Mouse (Mus musculus): ENCODE measurements around the gene Gli3. TPM values are rescaled to one million over a fixed set of nuclear protein-coding genes. Genes with fewer than 3 reads are reported as not detected.

The Gli3 gene
- total and polyA plus RNA-seq, 3 experiments: 1.3 to 1.9 (median 1.8) TPM

DNA sequence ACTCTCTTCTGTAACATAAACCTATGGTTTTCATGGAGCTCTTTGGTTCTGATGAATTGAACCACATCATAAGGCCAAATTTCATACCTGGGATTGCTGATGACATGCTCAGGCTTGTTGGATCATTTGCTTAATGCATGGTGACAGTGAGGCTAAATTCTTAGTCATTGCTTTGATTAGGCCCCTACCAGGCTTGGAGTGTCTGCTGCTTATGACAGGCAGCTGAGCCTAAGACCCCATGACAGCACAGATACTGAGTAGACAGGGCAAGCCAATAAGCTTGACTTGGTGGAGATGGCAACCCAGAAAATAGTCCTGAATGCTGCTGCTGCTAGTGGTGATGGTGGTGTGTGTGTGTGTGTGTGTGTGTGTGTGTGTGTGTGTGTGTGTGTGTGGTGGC, 47.9 kb downstream of the Gli3 start:
- DNase-seq: no peak
- no peaks in the 10 kb centered on the region for H3K36me3 ChIP-seq (ENCODE audit: control insufficient read depth, insufficient read depth, low read length)
- no peak overlapping the region for H3K4me3 ChIP-seq
- no peaks in the 10 kb centered on the region for H3K27me3 ChIP-seq (ENCODE audit: control insufficient read depth, insufficient read depth, low read length)
- TF ChIP-seq EP300 (IDR thresholded peaks at IDR 0.05; ENCODE audit: insufficient read depth, low read depth, low read length) (no peak), CTCF (IDR thresholded peaks at IDR 0.05) (no peak), POLR2A (IDR thresholded peaks at IDR 0.05; ENCODE audit: insufficient read depth, low read depth, low read length) (no peak)
- intact Hi-C loops (cut with DNase I): no loop called here
- H3K79me2 ChIP-seq (replicated peaks; ENCODE audit: control insufficient read depth, insufficient read depth, low read length): no peaks in the 10 kb centered on the region
- H3K27ac ChIP-seq: no peak overlapping the region
- no peak overlapping the region for H3K9ac ChIP-seq (ENCODE audit: low read depth, low read length)
- H3K4me1 ChIP-seq (ENCODE audit: control insufficient read depth, insufficient read depth, low read length): no peaks in the 10 kb centered on the region

DNA sequence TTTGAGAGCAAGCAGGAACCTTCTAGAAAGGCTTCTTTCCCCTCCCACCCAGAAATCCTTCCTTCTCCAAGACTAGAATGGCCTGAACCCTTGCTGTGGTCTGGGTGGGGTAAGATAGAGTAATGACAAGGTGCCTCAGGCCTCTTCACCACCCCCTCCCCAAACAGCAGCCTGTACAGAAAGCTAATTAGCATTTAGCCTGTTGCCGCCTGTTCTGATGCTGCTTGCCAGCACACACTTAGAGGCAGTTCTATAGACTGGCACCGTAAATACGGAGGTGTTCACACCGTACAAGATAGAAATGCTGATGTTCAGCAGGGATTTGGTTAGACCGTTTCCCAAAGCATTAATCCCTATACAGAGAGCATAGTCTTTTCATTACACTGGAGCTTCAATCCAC, 50.1 kb downstream of the Gli3 start:
- no peak for TF ChIP-seq POLR2A (IDR thresholded peaks at IDR 0.05; ENCODE audit: insufficient read depth, low read depth, low read length)
- TF ChIP-seq CTCF (IDR thresholded peaks at IDR 0.05): no peak
- TF ChIP-seq EP300 (IDR thresholded peaks at IDR 0.05; ENCODE audit: insufficient read depth, low read depth, low read length): no peak
- Histone ChIP-seq H3K27me3 (ENCODE audit: control insufficient read depth, insufficient read depth, low read length) (no peaks in the 10 kb centered on the region), H3K9ac (ENCODE audit: low read depth, low read length) (no peak overlapping the region), H3K4me1 (ENCODE audit: control insufficient read depth, insufficient read depth, low read length) (no peaks in the 10 kb centered on the region), H3K79me2 (replicated peaks; ENCODE audit: control insufficient read depth, insufficient read depth, low read length) (no peaks in the 10 kb centered on the region), H3K4me3 (no peak overlapping the region), H3K27ac (no peak overlapping the region), H3K36me3 (ENCODE audit: control insufficient read depth, insufficient read depth, low read length) (no peaks in the 10 kb centered on the region)
- no peak for DNase-seq
- 89% methylated on average over 5 of the region's 5 CpGs for WGBS
- intact Hi-C loops (cut with DNase I): no loop called here

DNA sequence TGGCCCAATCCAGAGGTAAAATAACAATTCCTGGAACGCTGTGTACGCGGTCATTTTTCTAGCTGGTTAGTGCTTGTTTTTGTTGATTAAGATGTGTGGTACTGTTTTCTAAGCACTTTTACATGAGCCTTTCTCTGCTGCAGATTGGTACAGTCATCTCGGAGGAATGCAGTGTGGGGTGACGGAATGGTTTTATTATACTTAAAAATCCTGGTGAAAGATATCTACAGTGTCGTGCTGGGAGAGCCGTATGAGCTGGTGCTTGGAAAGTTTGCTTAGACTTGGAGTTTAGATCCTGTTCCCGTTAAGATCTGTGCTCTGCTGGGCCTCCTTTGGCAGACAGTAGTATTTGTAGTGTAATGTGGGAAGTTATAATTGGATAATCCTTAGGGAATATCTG, 51.0 kb downstream of the Gli3 start:
- H3K27ac ChIP-seq: no peak overlapping the region
- DNase-seq: no peak
- 69% methylated on average over 8 of the region's 8 CpGs for WGBS
- intact Hi-C loops (cut with DNase I): no loop called here
- H3K4me1 ChIP-seq (ENCODE audit: control insufficient read depth, insufficient read depth, low read length): no peaks in the 10 kb centered on the region
- H3K4me3 ChIP-seq: no peak overlapping the region
- H3K36me3 ChIP-seq (ENCODE audit: control insufficient read depth, insufficient read depth, low read length): no peaks in the 10 kb centered on the region
- no peaks in the 10 kb centered on the region for H3K27me3 ChIP-seq (ENCODE audit: control insufficient read depth, insufficient read depth, low read length)
- H3K9ac ChIP-seq (ENCODE audit: low read depth, low read length): no peak overlapping the region
- no peak for TF ChIP-seq EP300 (IDR thresholded peaks at IDR 0.05; ENCODE audit: insufficient read depth, low read depth, low read length)
- H3K79me2 ChIP-seq (replicated peaks; ENCODE audit: control insufficient read depth, insufficient read depth, low read length): no peaks in the 10 kb centered on the region

DNA sequence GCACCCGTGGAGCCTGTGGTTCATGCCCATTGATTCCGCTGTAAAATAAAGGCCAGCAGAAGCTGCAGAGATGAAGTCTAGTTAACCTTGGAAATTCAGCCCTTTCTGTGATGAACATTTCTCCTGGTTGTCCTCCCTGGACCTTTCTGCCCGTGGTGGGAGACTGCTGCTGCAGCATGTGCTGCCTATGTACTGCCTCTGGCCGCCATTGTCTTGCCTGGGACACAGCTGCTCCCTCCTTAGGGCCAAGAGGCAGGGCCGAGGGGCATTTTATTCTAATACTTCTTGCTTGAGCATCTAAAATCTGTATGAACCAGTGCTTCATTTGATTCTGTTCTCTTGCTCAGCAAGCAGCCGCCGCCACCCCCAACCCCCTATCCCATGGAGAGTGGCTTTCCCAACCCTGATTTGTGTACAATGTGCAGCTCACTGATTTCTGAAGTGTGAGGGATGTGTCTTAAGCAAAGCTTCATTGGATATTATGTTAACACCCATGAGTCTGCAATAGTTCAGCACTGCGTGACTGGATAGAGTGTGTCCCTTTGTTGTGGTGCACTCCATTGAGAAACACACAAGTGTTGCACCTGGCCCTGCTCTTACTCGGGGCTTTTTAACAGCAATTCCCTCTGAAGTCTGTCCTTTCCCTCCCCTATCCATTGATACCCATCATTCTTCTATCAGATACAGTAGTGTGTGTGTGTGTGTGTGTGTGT, 54.2 kb downstream of the Gli3 start:
- TF ChIP-seq EP300 (IDR thresholded peaks at IDR 0.05; ENCODE audit: insufficient read depth, low read depth, low read length) (no peak), CTCF (IDR thresholded peaks at IDR 0.05) (no peak), POLR2A (IDR thresholded peaks at IDR 0.05; ENCODE audit: insufficient read depth, low read depth, low read length) (no peak)
- no peak overlapping the region for H3K27ac ChIP-seq
- intact Hi-C loops (cut with DNase I): no loop called here
- DNase-seq: no peak
- WGBS: 89% methylated on average over 9 of the region's 9 CpGs
- no peaks in the 10 kb centered on the region for H3K79me2 ChIP-seq (replicated peaks; ENCODE audit: control insufficient read depth, insufficient read depth, low read length)
- H3K36me3 ChIP-seq (ENCODE audit: control insufficient read depth, insufficient read depth, low read length): no peaks in the 10 kb centered on the region
- H3K27me3 ChIP-seq (ENCODE audit: control insufficient read depth, insufficient read depth, low read length): no peaks in the 10 kb centered on the region
- no peak overlapping the region for H3K4me3 ChIP-seq
- H3K9ac ChIP-seq (ENCODE audit: low read depth, low read length): no peak overlapping the region
- H3K4me1 ChIP-seq (ENCODE audit: control insufficient read depth, insufficient read depth, low read length): no peaks in the 10 kb centered on the region

DNA sequence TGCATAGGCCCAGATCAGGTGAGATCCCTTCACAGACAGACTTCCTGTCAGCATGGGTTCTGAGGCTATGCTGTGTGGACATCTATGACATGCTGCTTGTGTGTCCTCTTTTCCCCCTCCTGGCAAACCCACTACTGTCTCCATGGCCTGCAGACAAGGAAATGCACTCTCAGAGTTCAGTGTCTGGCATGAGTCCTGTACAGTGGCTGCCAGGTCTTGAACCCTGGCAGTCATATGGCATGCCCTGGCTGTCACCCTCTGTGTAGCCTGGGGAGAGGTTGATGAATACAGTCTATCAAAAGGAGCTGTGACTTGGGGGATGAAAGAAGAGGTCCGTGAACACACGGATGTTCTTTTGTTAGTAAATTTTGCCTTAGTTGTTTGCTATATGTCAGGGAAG, 57.3 kb downstream of the Gli3 start:
- no peaks in the 10 kb centered on the region for H3K79me2 ChIP-seq (replicated peaks; ENCODE audit: control insufficient read depth, insufficient read depth, low read length)
- H3K36me3 ChIP-seq (ENCODE audit: control insufficient read depth, insufficient read depth, low read length): no peaks in the 10 kb centered on the region
- H3K27me3 ChIP-seq (ENCODE audit: control insufficient read depth, insufficient read depth, low read length): no peaks in the 10 kb centered on the region
- no peak for DNase-seq
- H3K27ac ChIP-seq: no peak overlapping the region
- intact Hi-C loops (cut with DNase I): loop anchor here (10.0 kb wide), 1 partner anchor 234 kb away; no protein-coding TSS in a partner anchor
- no peak for TF ChIP-seq EP300 (IDR thresholded peaks at IDR 0.05; ENCODE audit: insufficient read depth, low read depth, low read length)
- TF ChIP-seq CTCF (IDR thresholded peaks at IDR 0.05): no peak
- TF ChIP-seq POLR2A (IDR thresholded peaks at IDR 0.05; ENCODE audit: insufficient read depth, low read depth, low read length): no peak
- H3K4me1 ChIP-seq (ENCODE audit: control insufficient read depth, insufficient read depth, low read length): no peaks in the 10 kb centered on the region
- WGBS: 78% methylated on average over 2 of the region's 2 CpGs
- no peak overlapping the region for H3K4me3 ChIP-seq
- no peak overlapping the region for H3K9ac ChIP-seq (ENCODE audit: low read depth, low read length)

DNA sequence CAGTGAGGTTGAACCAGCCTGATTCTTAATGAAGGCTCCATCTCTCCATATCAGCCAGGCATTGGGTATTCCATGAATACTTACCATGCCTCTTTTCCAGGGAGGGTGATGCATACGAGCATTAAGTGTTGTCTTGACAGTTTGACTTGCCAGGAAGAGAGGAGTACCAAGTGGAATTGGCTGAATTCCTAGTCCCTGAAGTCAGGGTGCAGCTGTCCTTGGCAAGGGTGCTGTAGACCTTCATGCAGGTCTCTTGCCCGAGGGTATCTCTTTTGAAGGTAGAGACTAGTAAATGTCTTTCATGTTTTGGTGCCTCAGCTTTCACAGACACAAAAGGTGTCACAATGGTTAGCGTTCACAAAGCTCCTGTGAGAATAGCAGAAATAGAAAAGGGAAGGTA, 59.1 kb downstream of the Gli3 start:
- Histone ChIP-seq H3K27ac (no peak overlapping the region), H3K4me1 (ENCODE audit: control insufficient read depth, insufficient read depth, low read length) (no peaks in the 10 kb centered on the region), H3K36me3 (ENCODE audit: control insufficient read depth, insufficient read depth, low read length) (no peaks in the 10 kb centered on the region), H3K27me3 (ENCODE audit: control insufficient read depth, insufficient read depth, low read length) (no peaks in the 10 kb centered on the region), H3K4me3 (no peak overlapping the region), H3K79me2 (replicated peaks; ENCODE audit: control insufficient read depth, insufficient read depth, low read length) (no peaks in the 10 kb centered on the region), H3K9ac (ENCODE audit: low read depth, low read length) (no peak overlapping the region)
- TF ChIP-seq POLR2A (IDR thresholded peaks at IDR 0.05; ENCODE audit: insufficient read depth, low read depth, low read length) (no peak), CTCF (IDR thresholded peaks at IDR 0.05) (no peak), EP300 (IDR thresholded peaks at IDR 0.05; ENCODE audit: insufficient read depth, low read depth, low read length) (no peak)
- DNase-seq: no peak
- intact Hi-C loops (cut with DNase I): loop anchor here (10.0 kb wide), 1 partner anchor 233 kb away; no protein-coding TSS in a partner anchor
- 64% methylated on average over 3 of the region's 3 CpGs for WGBS
